Mouse (Mus musculus): ENCODE measurements around the gene Rspry1. TPM values are rescaled to one million over a fixed set of nuclear protein-coding genes. Genes with fewer than 3 reads are reported as not detected.
A peak's percentile ranks its signal among the peaks of the same experiment; 100 is the strongest.

Gene Rspry1
- polyA plus RNA-seq, 1 experiment from 2014 or later: 54.6 TPM

GRCm38 (mm10) chr8:94664722-94665121, 63.0 kb downstream of the Rspry1 start:
- H3K4me3 ChIP-seq: no peak overlapping the region
- H3K4me1 ChIP-seq (replicated peaks): peaks cover 26% of the 10 kb centered on the region
- no peak overlapping the region for H3K4me2 ChIP-seq
- ATAC-seq (ENCODE audit: low FRiP score): no peak
- H3K9me3 ChIP-seq: no peaks in the 10 kb centered on the region
- H3K9ac ChIP-seq: no peak overlapping the region
- WGBS: 90% methylated on average over 2 of the region's 2 CpGs
- H3K27me3 ChIP-seq: no peaks in the 10 kb centered on the region
- H3K27ac ChIP-seq: no peak overlapping the region
- peaks cover 26% of the 10 kb centered on the region for H3K36me3 ChIP-seq

- Histone ChIP-seq H3K4me3 (peak within 1 kb of the TSS; percentile 91), H3K4me1 (replicated peaks) (peaks cover 26% of the 10 kb centered on the region), H3K36me3 (peaks cover 31% of the 10 kb centered on the region), H3K27me3 (no peaks in the 10 kb centered on the region), H3K4me2 (peak within 1 kb of the TSS; percentile 63), H3K27ac (peak within 1 kb of the TSS; percentile 96), H3K9ac (peak within 1 kb of the TSS; percentile 98), H3K9me3 (no peaks in the 10 kb centered on the region)
- peak; percentile 99 for ATAC-seq (ENCODE audit: low FRiP score)
- under 1% methylated on average over 72 of the region's 74 CpGs for WGBS
Observed at GRCm38 (mm10) chr8:94666456-94667308, 64.9 kb downstream of the Rspry1 start, which contains the start of gene Arl2bp. Arl2bp (plus strand) TSS chr8:94666600.

GRCm38 (mm10) chr8:94674384-94674783, 72.6 kb downstream of the Rspry1 start:
- Histone ChIP-seq H3K4me3 (no peak overlapping the region), H3K4me2 (no peak overlapping the region), H3K4me1 (replicated peaks) (peaks cover under 1% of the 10 kb centered on the region; the same call in 1 of the 2 replicates), H3K27me3 (no peaks in the 10 kb centered on the region), H3K36me3 (peaks cover 64% of the 10 kb centered on the region), H3K9me3 (no peaks in the 10 kb centered on the region), H3K9ac (no peak overlapping the region), H3K27ac (no peak overlapping the region)
- WGBS: 87% methylated on average over 5 of the region's 5 CpGs
- no peak for ATAC-seq (ENCODE audit: low FRiP score)

GRCm38 (mm10) chr8:94675923-94676322, 74.2 kb downstream of the Rspry1 start:
- peaks cover 51% of the 10 kb centered on the region for H3K36me3 ChIP-seq
- ATAC-seq (ENCODE audit: low FRiP score): peak; percentile 27; the same call in 1 of the 2 replicates
- H3K4me3 ChIP-seq: no peak overlapping the region
- H3K27ac ChIP-seq: no peak overlapping the region
- 89% methylated on average over 6 of the region's 6 CpGs for WGBS
- no peaks in the 10 kb centered on the region for H3K4me1 ChIP-seq (replicated peaks)
- no peak overlapping the region for H3K4me2 ChIP-seq
- H3K9ac ChIP-seq: no peak overlapping the region
- H3K9me3 ChIP-seq: no peaks in the 10 kb centered on the region
- no peaks in the 10 kb centered on the region for H3K27me3 ChIP-seq

- ATAC-seq (ENCODE audit: low FRiP score): no peak
- H3K27ac ChIP-seq: peak overlapping the region; percentile 69
- no peak overlapping the region for H3K4me2 ChIP-seq
- no peaks in the 10 kb centered on the region for H3K27me3 ChIP-seq
- peaks cover 24% of the 10 kb centered on the region for H3K36me3 ChIP-seq
- H3K9ac ChIP-seq: no peak overlapping the region
- H3K9me3 ChIP-seq: no peaks in the 10 kb centered on the region
- H3K4me3 ChIP-seq: no peak overlapping the region
- WGBS: 42% methylated on average over 9 of the region's 9 CpGs
- H3K4me1 ChIP-seq (replicated peaks): no peaks in the 10 kb centered on the region
Observed at GRCm38 (mm10) chr8:94678582-94678981, 76.8 kb downstream of the Rspry1 start.

GRCm38 (mm10) chr8:94680414-94680813, 78.7 kb downstream of the Rspry1 start:
- H3K9ac ChIP-seq: no peak overlapping the region
- no peak overlapping the region for H3K27ac ChIP-seq
- no peaks in the 10 kb centered on the region for H3K9me3 ChIP-seq
- no peaks in the 10 kb centered on the region for H3K4me1 ChIP-seq (replicated peaks)
- WGBS: 83% methylated on average over 3 of the region's 3 CpGs
- no peak for ATAC-seq (ENCODE audit: low FRiP score)
- no peak overlapping the region for H3K4me2 ChIP-seq
- no peak overlapping the region for H3K4me3 ChIP-seq
- no peaks in the 10 kb centered on the region for H3K27me3 ChIP-seq
- H3K36me3 ChIP-seq: peaks cover 11% of the 10 kb centered on the region

GRCm38 (mm10) chr8:94682732-94683524, 81.2 kb downstream of the Rspry1 start:
- WGBS: 84% methylated on average over 16 of the region's 16 CpGs
- no peak overlapping the region for H3K4me2 ChIP-seq
- no peak for ATAC-seq (ENCODE audit: low FRiP score)
- H3K4me3 ChIP-seq: no peak overlapping the region
- H3K9ac ChIP-seq: no peak overlapping the region
- H3K4me1 ChIP-seq (replicated peaks): 0 out of 2 replicates have a peak, but pooled peaks cover 4% of the 10 kb centered on the region
- H3K9me3 ChIP-seq: no peaks in the 10 kb centered on the region
- no peaks in the 10 kb centered on the region for H3K36me3 ChIP-seq
- H3K27ac ChIP-seq: no peak overlapping the region
- no peaks in the 10 kb centered on the region for H3K27me3 ChIP-seq

- no peaks in the 10 kb centered on the region for H3K9me3 ChIP-seq
- ATAC-seq (ENCODE audit: low FRiP score): no peak
- no peaks in the 10 kb centered on the region for H3K36me3 ChIP-seq
- H3K4me3 ChIP-seq: no peak overlapping the region
- no peak overlapping the region for H3K9ac ChIP-seq
- H3K27ac ChIP-seq: no peak overlapping the region
- 65% methylated on average over 4 of the region's 4 CpGs for WGBS
- H3K4me2 ChIP-seq: no peak overlapping the region
- 0 out of 2 replicates have a peak, but pooled peaks cover 4% of the 10 kb centered on the region for H3K4me1 ChIP-seq (replicated peaks)
- H3K27me3 ChIP-seq: no peaks in the 10 kb centered on the region
Observed at GRCm38 (mm10) chr8:94684287-94684686, 82.5 kb downstream of the Rspry1 start.

- Histone ChIP-seq H3K36me3 (no peaks in the 10 kb centered on the region), H3K9me3 (no peaks in the 10 kb centered on the region), H3K4me1 (replicated peaks) (0 out of 2 replicates have a peak, but pooled peaks cover 4% of the 10 kb centered on the region), H3K9ac (no peak overlapping the region), H3K4me3 (no peak overlapping the region), H3K4me2 (no peak overlapping the region), H3K27ac (no peak overlapping the region), H3K27me3 (no peaks in the 10 kb centered on the region)
- WGBS: 84% methylated on average over 9 of the region's 9 CpGs
- ATAC-seq (ENCODE audit: low FRiP score): no peak
Observed at GRCm38 (mm10) chr8:94685953-94686352, 84.2 kb downstream of the Rspry1 start.

- H3K4me1 ChIP-seq (replicated peaks): peaks cover 16% of the 10 kb centered on the region
- no peaks in the 10 kb centered on the region for H3K36me3 ChIP-seq
- ATAC-seq (ENCODE audit: low FRiP score): no peak
- H3K9me3 ChIP-seq: no peaks in the 10 kb centered on the region
- H3K4me2 ChIP-seq: no peak overlapping the region; the same call in 1 of the 2 replicates
- WGBS: 1% methylated on average over 6 of the region's 6 CpGs
- no peak overlapping the region for H3K27ac ChIP-seq
- H3K27me3 ChIP-seq: peaks cover 67% of the 10 kb centered on the region
- no peak overlapping the region for H3K4me3 ChIP-seq
- H3K9ac ChIP-seq: no peak overlapping the region
Observed at GRCm38 (mm10) chr8:94694701-94695100, 93.0 kb downstream of the Rspry1 start.

GRCm38 (mm10) chr8:94695341-94695993, 93.7 kb downstream of the Rspry1 start:
- peak; percentile 51 for ATAC-seq (ENCODE audit: low FRiP score)
- Histone ChIP-seq H3K4me3 (peak overlapping the region; percentile 45), H3K9ac (peak overlapping the region; percentile 62), H3K27ac (no peak overlapping the region), H3K4me2 (peak overlapping the region; percentile 75), H3K9me3 (no peaks in the 10 kb centered on the region), H3K4me1 (replicated peaks) (peaks cover 16% of the 10 kb centered on the region), H3K36me3 (no peaks in the 10 kb centered on the region), H3K27me3 (peaks cover 68% of the 10 kb centered on the region)
- under 1% methylated on average over 31 of the region's 31 CpGs for WGBS

GRCm38 (mm10) chr8:94695994-94696384, 94.3 kb downstream of the Rspry1 start, which contains the start of gene Pllp:
Pllp (minus strand) TSS chr8:94696278.
- Histone ChIP-seq H3K4me1 (replicated peaks) (peaks cover 16% of the 10 kb centered on the region), H3K9ac (peak within 1 kb of the TSS; percentile 62), H3K9me3 (no peaks in the 10 kb centered on the region), H3K27me3 (peaks cover 68% of the 10 kb centered on the region), H3K36me3 (no peaks in the 10 kb centered on the region), H3K4me3 (peak within 1 kb of the TSS; percentile 45), H3K27ac (no peak within 1 kb of the TSS), H3K4me2 (peak within 1 kb of the TSS; percentile 75)
- WGBS: under 1% methylated on average over 41 of the region's 41 CpGs
- ATAC-seq (ENCODE audit: low FRiP score): peak; percentile 68

All from hindbrain, embryonic 13.5 days (tissue).